ENCODE assay signal across 8 mouse cellular contexts in genomic region chr5:104460456-104460838, GRCm38 (mm10). TPM values are rescaled to one million over a fixed set of nuclear protein-coding genes. Genes with fewer than 3 reads are reported as not detected.
DNase-seq lines count a peak whose midpoint lies in the region; TF ChIP-seq lines count a peak whose summit lies in the region.

No protein-coding gene starts in this region.

- H3K4me3 ChIP-seq in ES-E14 (ENCODE audit: insufficient read depth in 1 of 2, low read depth in 1 of 2, low read length in 2 of 2, poor library complexity in 1 of 2, severe bottlenecking in 1 of 2) (peak overlapping the region; percentile 80 to 85), macrophage (ENCODE audit: inconsistent target) (peak overlapping the region; percentile 35)

- intact Hi-C loops in gastrocnemius, postnatal 36 days (cut with DNase I) = no loop called here
- intact Hi-C loops in heart, postnatal 14 days (cut with DNase I) = no loop called here

- H3K27ac ChIP-seq in ES-E14 (ENCODE audit: insufficient read depth, low read depth, low read length, poor library complexity, severe bottlenecking) = no peak overlapping the region; the same call in 1 of the 2 replicates
- no peak overlapping the region for H3K27ac ChIP-seq in macrophage

- H3K79me2 ChIP-seq in macrophage (ENCODE audit: inconsistent target) = peaks cover 34% of the 10 kb centered on the region

- 0 out of 2 replicates have a peak, but pooled peaks cover 2% of the 10 kb centered on the region for H3K9me3 ChIP-seq in ES-E14 (ENCODE audit: control insufficient read depth, insufficient read depth, low read depth, low read length)

- H3K36me3 ChIP-seq in ES-E14 (ENCODE audit: control insufficient read depth, insufficient read depth, low read length, poor library complexity, severe bottlenecking) (no peaks in the 10 kb centered on the region; the same call in 1 of the 2 replicates), macrophage (ENCODE audit: inconsistent target) (no peaks in the 10 kb centered on the region)

- peak overlapping the region; percentile 89; the same call in 1 of the 2 replicates for H3K9ac ChIP-seq in ES-E14 (ENCODE audit: insufficient read depth, low read depth, low read length, poor library complexity, severe bottlenecking)

- peaks cover 2 to 5% of the 10 kb centered on the region in 2 experiments; a peak in 2 of 4 replicates for H3K4me1 ChIP-seq in ES-E14 (ENCODE audit: control insufficient read depth in 2 of 2, insufficient read depth in 2 of 2, low read length in 2 of 2, poor library complexity in 1 of 2)

- DNase-seq in gastrocnemius, postnatal 25 days = peak; percentile 9
- no peak for DNase-seq in gastrocnemius, postnatal 36 days
- DNase-seq in ES-E14 (ENCODE audit: low read depth, low spot score) = no peak
- peak; percentile 16 to 18 for DNase-seq in heart, postnatal 14 days
- DNase-seq in T-cell, adult 2 months (ENCODE audit: low spot score) = no peak
- DNase-seq in ovary, postnatal 10 days (ENCODE audit: low spot score) = no peak
- DNase-seq in ovary, adult 18-20 months (ENCODE audit: low spot score) = no peak

- in situ Hi-C loops in ES-E14 (cut with MboI; ENCODE audit: low sequenced_read_pairs in 2 of 2, unreplicated experiment in 2 of 2) = no loop called here

- WGBS in macrophage (ENCODE audit: missing documents) = 23% methylated on average over 3 of the region's 3 CpGs

TF ChIP-seq in ES-E14, 5 proteins besides CTCF, POLR2A, EP300 and RAD21:
- no peak for TF ChIP-seq MAFK (IDR thresholded peaks at IDR 0.05; ENCODE audit: insufficient read depth, low read depth, low read length)
- TF ChIP-seq CHD2 (IDR thresholded peaks at IDR 0.05; ENCODE audit: low read depth, low read length) = no peak
- no peak for TF ChIP-seq ZNF384 (IDR thresholded peaks at IDR 0.05; ENCODE audit: low read depth, low read length)
- TF ChIP-seq HCFC1 (IDR thresholded peaks at IDR 0.05; ENCODE audit: borderline replicate concordance, insufficient read depth, low read length) = no peak
- TF ChIP-seq ZC3H11A (IDR thresholded peaks at IDR 0.05; ENCODE audit: borderline replicate concordance, low read depth, low read length) = no peak

RNA-seq across cellular contexts. Expression of gene Pkd2, which starts 1.2 kb away (rescaled TPM):
- total RNA-seq in gastrocnemius, postnatal 25 days (2021) = 10 to 100 TPM; 11.8 to 13.4 TPM
- total RNA-seq in gastrocnemius, postnatal 36 days (2021) = 10 to 100 TPM; 11.1 to 12.2 TPM
- 38.7 and 64.4 TPM in 2 replicates for total RNA-seq in ES-E14 (2012; rRNA removed)
- total RNA-seq in heart, postnatal 14 days (2021) = 10 to 100 TPM; 27.9 to 30.2 TPM
- total RNA-seq in macrophage (2018; cell fraction: chromatin; rRNA removed) = 10 to 100 TPM; 30.9 to 91.5 (median 62.3) TPM
- 10 to 100 TPM in 16 of 26 experiments, 1 to 10 TPM in 10; 5.5 to 17.2 (median 10.8) TPM for total RNA-seq in macrophage (2018; cell fraction: cytosol; rRNA removed)
- total RNA-seq in macrophage (2018; cell fraction: nucleus; rRNA removed) = 10 to 100 TPM; 20.7 to 81.2 (median 42.6) TPM
- 10.8 to 12.0 TPM (median 11.3 TPM) in 3 replicates for polyA plus RNA-seq in macrophage (2018)

RNA-seq across cellular contexts. Expression of gene Spp1, which starts 25.5 kb away (rescaled TPM):
- 1 to 10 TPM; 2.6 to 3.3 TPM for total RNA-seq in gastrocnemius, postnatal 25 days (2021)
- 1 to 10 TPM; 1.8 to 5.6 TPM for total RNA-seq in gastrocnemius, postnatal 36 days (2021)
- 654 and 1,326 TPM in 2 replicates for total RNA-seq in ES-E14 (2012; rRNA removed)
- total RNA-seq in heart, postnatal 14 days (2021) = under 1 TPM; 0.19 to 0.41 TPM
- total RNA-seq in macrophage (2018; cell fraction: chromatin; rRNA removed) = 1,000 to 10,000 TPM in 4 of 26 experiments, 100 to 1,000 TPM in 16, 10 to 100 TPM in 6; 36.9 to 1,427 (median 350) TPM
- total RNA-seq in macrophage (2018; cell fraction: cytosol; rRNA removed) = 1,000 to 10,000 TPM; 1,050 to 5,379 (median 3,146) TPM
- total RNA-seq in macrophage (2018; cell fraction: nucleus; rRNA removed) = 1,000 to 10,000 TPM in 22 of 26 experiments, 100 to 1,000 TPM in 4; 713 to 4,556 (median 1,892) TPM
- 3,232 to 4,719 TPM (median 4,121 TPM) in 3 replicates for polyA plus RNA-seq in macrophage (2018)

RNA-seq across cellular contexts. Expression of gene BC005561, which starts 47.7 kb away (rescaled TPM):
- total RNA-seq in gastrocnemius, postnatal 25 days (2021) = 1 to 10 TPM; 3.7 to 4.7 TPM
- 1 to 10 TPM; 3.2 to 4.7 TPM for total RNA-seq in gastrocnemius, postnatal 36 days (2021)
- 6.8 and 7.6 TPM in 2 replicates for total RNA-seq in ES-E14 (2012; rRNA removed)
- total RNA-seq in heart, postnatal 14 days (2021) = 1 to 10 TPM; 6.5 to 7.0 TPM
- total RNA-seq in macrophage (2018; cell fraction: chromatin; rRNA removed) = 10 to 100 TPM; 19.4 to 62.2 (median 33.7) TPM
- 1 to 10 TPM; 1.1 to 4.1 (median 2.0) TPM for total RNA-seq in macrophage (2018; cell fraction: cytosol; rRNA removed)
- total RNA-seq in macrophage (2018; cell fraction: nucleus; rRNA removed) = 10 to 100 TPM in 22 of 26 experiments, 1 to 10 TPM in 4; 7.4 to 32.6 (median 16.5) TPM
- polyA plus RNA-seq in macrophage (2018) = 2.0 to 3.0 TPM (median 2.1 TPM) in 3 replicates

Comparison
In these comparisons a context has a peak if more than half of its experiments do, and no peak if none do; other contexts are left out.
1. DNase-seq: peak in gastrocnemius, postnatal 25 days (single experiment) and heart, postnatal 14 days (2 of 2); none in gastrocnemius, postnatal 36 days (0 of 2), ES-E14 (single experiment), T-cell, adult 2 months (single experiment), ovary, postnatal 10 days (single experiment) and ovary, adult 18-20 months (single experiment).
2. RNA of gene Spp1, which starts 25.5 kb away (total RNA-seq): 654 to 1,326 TPM in ES-E14; 1.8 to 5.6 TPM in gastrocnemius, postnatal 36 days, 2.6 to 3.3 TPM in gastrocnemius, postnatal 25 days and 0.19 to 0.41 TPM in heart, postnatal 14 days; every median in the first group is over 10 times any median in the second.